Mouse (Mus musculus) lung, embryonic 16.5 days (tissue): ENCODE results near the gene Cotl1. TPM values are rescaled to one million over a fixed set of nuclear protein-coding genes. Genes with fewer than 3 reads are reported as not detected.
"Not testable (repeated sequence)": the region's sequence is repeated elsewhere in the genome, so short reads cannot be mapped to it uniquely, and the experiment has no call there.

ENCODE experiments used
- ATAC-seq: fragments of 200-750 bp; cut with Nextera tagmentation; 2 replicates; pipeline ENCODE4 v1.8.0; 2017; ENCODE audit warnings: low read depth, mild to moderate bottlenecking, moderate library complexity
- H3K27ac ChIP-seq: fragments of 300-500 bp; sonication (generic); 2 replicates; pipeline ENCODE4 v1.5.1; 2014; ENCODE audit warnings: mild to moderate bottlenecking, control low read depth, low read length
- H3K27me3 ChIP-seq: fragments of 300-500 bp; sonication (generic); 2 replicates; pipeline ENCODE4 v1.6.1; 2014; ENCODE audit warnings: low read depth, low read length, mixed read lengths; ENCODE audit not compliant: control insufficient read depth, insufficient read depth
- H3K36me3 ChIP-seq: fragments of 300-500 bp; sonication (generic); 2 replicates; pipeline ENCODE4 v1.6.1; 2014; ENCODE audit warnings: low read length; ENCODE audit not compliant: control insufficient read depth, insufficient read depth
- H3K4me1 ChIP-seq: fragments of 300-500 bp; sonication (generic); replicated peaks from 2 replicates; pipeline ENCODE4 v1.6.1; 2014; ENCODE audit warnings: low read length, mixed read lengths; ENCODE audit not compliant: control insufficient read depth, insufficient read depth
- H3K4me2 ChIP-seq: fragments of 300-500 bp; sonication (generic); 2 replicates; pipeline ENCODE4 v1.6.1; 2014; ENCODE audit warnings: low read depth, low read length, control low read depth
- H3K4me3 ChIP-seq: fragments of 300-500 bp; sonication (generic); 2 replicates; pipeline ENCODE4 v1.5.1; 2014; ENCODE audit warnings: mild to moderate bottlenecking, low read length, control low read depth
- H3K9ac ChIP-seq: fragments of 300-500 bp; sonication (generic); 2 replicates; pipeline ENCODE4 v1.6.1; 2014; ENCODE audit warnings: low read length, control low read depth
- H3K9me3 ChIP-seq: fragments of 300-500 bp; sonication (generic); 2 replicates; pipeline ENCODE4 v1.6.1; 2016; ENCODE audit warnings: low read length; ENCODE audit not compliant: control insufficient read depth
- WGBS: fragments of 180-500 bp; shearing (Covaris S2); extraction: QIAGEN DNeasy Blood & Tissue Kit; methylation state at CpG from one replicate; pipeline ENCODE4 v1.1.7; 2014; 5-methylcytosine and 5-hydroxymethylcytosine counted together
- polyA plus RNA-seq: library from polyadenylated mRNA; unstranded; fragments of >200 nt; fragmentation: Nextera tagmentation; extraction: Ambion mirVana; gene quantifications from 2 replicates; pipeline ENCODE4 v1.2.1, GENCODE M21; 2015

The Cotl1 gene
- polyA plus RNA-seq, 1 experiment from 2014 or later, result 78.4 TPM

- under 1% methylated on average over 19 of the region's 19 CpGs for WGBS
Measured at GRCm38 (mm10) chr8:119862390-119862734, 22.0 kb upstream of the Cotl1 start.

GRCm38 (mm10) chr8:119861706-119862389 lies 21.5 kb upstream of the Cotl1 start, which contains the start of gene Klhl36:
TSS of gene Klhl36 (plus strand) at chr8:119862266.
- H3K4me3 ChIP-seq, result peak within 1 kb of the TSS; percentile 58
- H3K36me3 ChIP-seq, result no peaks in the 10 kb centered on the region
- peak within 1 kb of the TSS; percentile 15; the same call in 1 of the 2 replicates for H3K27ac ChIP-seq
- peaks cover 13% of the 10 kb centered on the region for H3K4me1 ChIP-seq
- ATAC-seq, result peak; percentile 99
- H3K27me3 ChIP-seq, result no peaks in the 10 kb centered on the region
- no peaks in the 10 kb centered on the region for H3K9me3 ChIP-seq
- under 1% methylated on average over 35 of the region's 35 CpGs for whole genome bisulfite sequencing
- H3K9ac ChIP-seq, result peak within 1 kb of the TSS; percentile 81
- peak within 1 kb of the TSS; percentile 79 for H3K4me2 ChIP-seq

More at GRCm38 (mm10) chr8:119862390-119862734, 22.0 kb upstream of the Cotl1 start:
- Histone ChIP-seq H3K9me3 (no peaks in the 10 kb centered on the region), H3K4me2 (peak overlapping the region; percentile 79), H3K27ac (peak overlapping the region; percentile 15; the same call in 1 of the 2 replicates), H3K4me3 (peak overlapping the region; percentile 58), H3K9ac (peak overlapping the region; percentile 81), H3K27me3 (no peaks in the 10 kb centered on the region), H3K36me3 (no peaks in the 10 kb centered on the region), H3K4me1 (peaks cover 13% of the 10 kb centered on the region)
- no peak; the same call in 1 of the 2 replicates for ATAC-seq

- Histone ChIP-seq H3K4me3 (no peak overlapping the region), H3K4me2 (no peak overlapping the region), H3K9ac (no peak overlapping the region), H3K27me3 (no peaks in the 10 kb centered on the region), H3K9me3 (no peaks in the 10 kb centered on the region), H3K27ac (no peak overlapping the region), H3K4me1 (peaks cover 8% of the 10 kb centered on the region), H3K36me3 (no peaks in the 10 kb centered on the region)
- 60% methylated on average over 6 of the region's 6 CpGs for WGBS
- no peak for ATAC-seq
Measured at GRCm38 (mm10) chr8:119857767-119858166, 17.4 kb upstream of the Cotl1 start.

GRCm38 (mm10) chr8:119855656-119856055 lies 15.3 kb upstream of the Cotl1 start:
- H3K4me3 ChIP-seq, result no peak overlapping the region
- H3K9me3 ChIP-seq, result no peaks in the 10 kb centered on the region
- no peak overlapping the region for H3K9ac ChIP-seq
- 57% methylated on average over 5 of the region's 5 CpGs for WGBS
- no peak overlapping the region for H3K4me2 ChIP-seq
- no peaks in the 10 kb centered on the region for H3K36me3 ChIP-seq
- no peak overlapping the region for H3K27ac ChIP-seq
- ATAC-seq, result no peak
- H3K27me3 ChIP-seq, result no peaks in the 10 kb centered on the region
- no peaks in the 10 kb centered on the region for H3K4me1 ChIP-seq

- H3K9ac ChIP-seq, result no peak overlapping the region
- H3K27me3 ChIP-seq, result no peaks in the 10 kb centered on the region
- H3K36me3 ChIP-seq, result no peaks in the 10 kb centered on the region
- H3K4me1 ChIP-seq, result no peaks in the 10 kb centered on the region
- WGBS, result 47% methylated on average over 5 of the region's 5 CpGs
- H3K4me3 ChIP-seq, result no peak overlapping the region
- H3K9me3 ChIP-seq, result 0 out of 2 replicates have a peak, but pooled peaks cover 1% of the 10 kb centered on the region
- ATAC-seq, result no peak
- no peak overlapping the region for H3K4me2 ChIP-seq
- no peak overlapping the region for H3K27ac ChIP-seq
Measured at GRCm38 (mm10) chr8:119854035-119854434, 13.7 kb upstream of the Cotl1 start.

GRCm38 (mm10) chr8:119853521-119853920 lies 13.2 kb upstream of the Cotl1 start:
- no peak overlapping the region for H3K4me2 ChIP-seq
- 0 out of 2 replicates have a peak, but pooled peaks cover 2% of the 10 kb centered on the region for H3K9me3 ChIP-seq
- WGBS, result 70% methylated on average over 8 of the region's 8 CpGs
- no peaks in the 10 kb centered on the region for H3K4me1 ChIP-seq
- no peak for ATAC-seq
- H3K27me3 ChIP-seq, result no peaks in the 10 kb centered on the region
- H3K27ac ChIP-seq, result no peak overlapping the region
- H3K9ac ChIP-seq, result no peak overlapping the region
- no peak overlapping the region for H3K4me3 ChIP-seq
- no peaks in the 10 kb centered on the region for H3K36me3 ChIP-seq

GRCm38 (mm10) chr8:119847232-119847922 lies 7.0 kb upstream of the Cotl1 start:
- WGBS, result 66% methylated on average over 16 of the region's 16 CpGs
- Histone ChIP-seq H3K4me3 (no peak overlapping the region), H3K27me3 (no peaks in the 10 kb centered on the region), H3K27ac (no peak overlapping the region), H3K9ac (no peak overlapping the region), H3K9me3 (0 out of 2 replicates have a peak, but pooled peaks cover 2% of the 10 kb centered on the region), H3K36me3 (no peaks in the 10 kb centered on the region), H3K4me1 (no peaks in the 10 kb centered on the region; the same call in 1 of the 2 replicates), H3K4me2 (no peak overlapping the region)
- ATAC-seq, result peak; percentile 68

- H3K4me1 ChIP-seq, H3K27me3 ChIP-seq, H3K4me3 ChIP-seq, ATAC-seq, H3K36me3 ChIP-seq, H3K9me3 ChIP-seq, H3K4me2 ChIP-seq, H3K9ac ChIP-seq, H3K27ac ChIP-seq: not testable (repeated sequence)
- 64% methylated on average over 7 of the region's 7 CpGs for WGBS
Measured at GRCm38 (mm10) chr8:119845741-119846140, 5.4 kb upstream of the Cotl1 start.

- no peak for ATAC-seq
- H3K27me3 ChIP-seq, result no peaks in the 10 kb centered on the region
- H3K36me3 ChIP-seq, result no peaks in the 10 kb centered on the region
- no peak overlapping the region for H3K4me3 ChIP-seq
- H3K4me2 ChIP-seq, result no peak overlapping the region
- no peak overlapping the region for H3K9ac ChIP-seq
- H3K9me3 ChIP-seq, result 0 out of 2 replicates have a peak, but pooled peaks cover 2% of the 10 kb centered on the region
- H3K27ac ChIP-seq, result no peak overlapping the region
- WGBS, result 14% methylated on average over 8 of the region's 8 CpGs
- peaks cover 9% of the 10 kb centered on the region for H3K4me1 ChIP-seq
Measured at GRCm38 (mm10) chr8:119844577-119844976, 4.2 kb upstream of the Cotl1 start.
